25 mouse cellular contexts compared by ENCODE assay signal in the genomic region with DNA sequence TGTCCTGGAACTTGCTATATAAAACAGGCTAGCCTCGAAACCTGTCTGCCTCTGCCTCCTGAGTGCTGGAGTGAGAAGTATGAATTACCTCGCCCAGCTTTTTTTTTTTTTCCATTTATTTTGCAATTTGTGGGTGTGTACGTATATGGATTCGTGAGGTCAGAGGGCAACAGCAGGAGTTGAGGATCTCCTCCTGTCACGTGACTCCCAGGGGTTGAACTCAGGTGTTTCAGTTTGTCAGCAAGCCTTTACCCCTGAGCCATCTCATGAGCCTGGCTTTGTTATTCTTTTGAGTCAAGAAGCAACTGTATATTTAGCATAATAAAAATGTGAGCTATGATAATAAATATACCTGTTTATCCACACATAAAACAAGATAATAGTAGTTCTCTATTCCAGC. TPM values are rescaled to one million over a fixed set of nuclear protein-coding genes. Genes with fewer than 3 reads are reported as not detected.
DNase-seq lines count a peak whose midpoint lies in the region; TF ChIP-seq lines count a peak whose summit lies in the region.
"Had no signal": no experiment of that assay in that cellular context is flagged by ENCODE, and none has a peak within 500 bp of the region (broad histone marks: within the 10 kb centered on the region; RNA-seq: fewer than 3 reads in every experiment).

No protein-coding gene starts in this region.

- no peak overlapping the region for H3K27ac ChIP-seq in liver, adult 2 months (replicated peaks; ENCODE audit: insufficient read depth, low read depth, low read length)
- H3K27ac ChIP-seq in ES-E14 (ENCODE audit: insufficient read depth, low read depth, low read length, poor library complexity, severe bottlenecking): no peak overlapping the region
- H3K27ac ChIP-seq: embryonic facial prominence, embryonic 13.5 days; embryonic facial prominence, embryonic 15.5 days; forebrain, embryonic 10.5 days; forebrain, embryonic 12.5 days had no signal

- in situ Hi-C loops in ES-E14 (cut with MboI; ENCODE audit: low sequenced_read_pairs in 2 of 2, unreplicated experiment in 2 of 2): no loop called here

- no peaks in the 10 kb centered on the region for H3K36me3 ChIP-seq in liver, adult 2 months (ENCODE audit: control insufficient read depth, insufficient read depth, low read length)
- no peaks in the 10 kb centered on the region for H3K36me3 ChIP-seq in ES-E14 (ENCODE audit: control insufficient read depth, insufficient read depth, low read length, poor library complexity, severe bottlenecking)
- H3K36me3 ChIP-seq: embryonic facial prominence, embryonic 15.5 days had no signal

- no peak overlapping the region for H3K9ac ChIP-seq in liver, adult 2 months (ENCODE audit: low read depth, low read length)
- no peak overlapping the region for H3K9ac ChIP-seq in ES-E14 (ENCODE audit: insufficient read depth, low read depth, low read length, poor library complexity, severe bottlenecking)
- H3K9ac ChIP-seq: embryonic facial prominence, embryonic 13.5 days; embryonic facial prominence, embryonic 15.5 days; forebrain, embryonic 12.5 days had no signal

- TF ChIP-seq POLR2A in liver, adult 2 months (IDR thresholded peaks at IDR 0.05; ENCODE audit: extremely low read depth, insufficient read depth, low read length): no peak

- H3K79me2 ChIP-seq in liver, adult 2 months (ENCODE audit: control insufficient read depth, insufficient read depth, low read length): no peaks in the 10 kb centered on the region; the same call in 1 of the 2 replicates

- intact Hi-C loops in heart, postnatal 14 days (cut with DNase I): no loop called here

- H3K9me3 ChIP-seq in ES-E14 (ENCODE audit: control insufficient read depth, insufficient read depth, low read depth, low read length): no peaks in the 10 kb centered on the region
- H3K9me3 ChIP-seq: embryonic facial prominence, embryonic 13.5 days; embryonic facial prominence, embryonic 15.5 days; forebrain, embryonic 10.5 days; forebrain, embryonic 12.5 days had no signal

- no peak overlapping the region for H3K4me3 ChIP-seq in liver, adult 2 months (ENCODE audit: insufficient read depth, low read depth, low read length)
- H3K4me3 ChIP-seq in ES-E14 (ENCODE audit: insufficient read depth in 1 of 2, low read depth in 1 of 2, low read length in 2 of 2, poor library complexity in 1 of 2, severe bottlenecking in 1 of 2): no peak overlapping the region
- H3K4me3 ChIP-seq: embryonic facial prominence, embryonic 13.5 days; embryonic facial prominence, embryonic 15.5 days; erythroblast, embryonic 14.5 days; forebrain, embryonic 10.5 days; forebrain, embryonic 12.5 days had no signal

- peak; percentile 68 for DNase-seq in heart, adult 11 months
- no peak for DNase-seq in heart, postnatal 14 days
- DNase-seq in liver, adult 2 months (ENCODE audit: extremely low read depth, low read depth, low spot score): peak; percentile 61
- DNase-seq in liver (no peak), ES-E14 (ENCODE audit: low read depth, low spot score) (no peak), ZHBTc4 (ENCODE audit: low read depth, low spot score) (peak; percentile 25)
- DNase-seq in embryo, embryonic 10.5 days (ENCODE audit: low spot score): no peak
- no peak for DNase-seq in adrenal gland, postnatal 25 days
- DNase-seq: adrenal gland, adult 2 months; adrenal gland, postnatal 10 days; adrenal gland, postnatal 36 days; B cell, adult 2 months; cerebellum, adult 11-12 months; cerebellum, adult 2 months; cerebellum, adult 9-10 months; cerebellum, postnatal 10 days; cerebellum, postnatal 25 days; embryo, embryonic 11 days had no signal

- TF ChIP-seq CTCF in liver, adult 2 months (IDR thresholded peaks at IDR 0.05; ENCODE audit: low read depth, low read length): no peak

- H3K4me1 ChIP-seq in liver, adult 2 months (ENCODE audit: control insufficient read depth, insufficient read depth, low read length): no peaks in the 10 kb centered on the region
- H3K4me1 ChIP-seq in ES-E14 (ENCODE audit: control insufficient read depth in 2 of 2, insufficient read depth in 2 of 2, low read length in 2 of 2, poor library complexity in 1 of 2): peaks cover 2 to 4% of the 10 kb centered on the region in 2 experiments; a peak in 3 of 4 replicates
- H3K4me1 ChIP-seq: embryonic facial prominence, embryonic 13.5 days; embryonic facial prominence, embryonic 15.5 days had no signal

- WGBS in liver, adult 2 months: 38% methylated on average over 5 of the region's 5 CpGs

- no peaks in the 10 kb centered on the region for H3K27me3 ChIP-seq in liver, adult 2 months (ENCODE audit: control insufficient read depth, insufficient read depth, low read length)
- H3K27me3 ChIP-seq: CH12.LX; embryonic facial prominence, embryonic 13.5 days; embryonic facial prominence, embryonic 15.5 days; forebrain, embryonic 12.5 days had no signal

TF ChIP-seq in ES-E14, 5 proteins besides CTCF, POLR2A, EP300 and RAD21:
- no peak for TF ChIP-seq ZC3H11A (IDR thresholded peaks at IDR 0.05; ENCODE audit: borderline replicate concordance, low read depth, low read length)
- TF ChIP-seq ZNF384 (IDR thresholded peaks at IDR 0.05; ENCODE audit: low read depth, low read length): 0 out of 2 replicates have a peak, but pooled peaks have one; percentile 6

RNA-seq across cellular contexts. Expression of a gene that starts 25.2 kb away (rescaled TPM):
- 1 to 10 TPM; 4.4 to 4.5 TPM for total RNA-seq in heart, postnatal 14 days (2021)
- total RNA-seq in liver, adult 2 months (2014; rRNA removed): 1.2 and 2.1 TPM in 2 replicates
- 2.2 TPM in 2 replicates for polyA plus RNA-seq in liver, adult 2 months (2012; rRNA removed)
- 10.0 and 15.5 TPM in 2 replicates for total RNA-seq in ES-E14 (2012; rRNA removed)
- total RNA-seq in adrenal gland, postnatal 25 days (2021): 8.8 and 9.3 TPM in 2 replicates

RNA-seq across cellular contexts. Expression of a gene that starts 32.5 kb away (rescaled TPM):
- total RNA-seq in heart, postnatal 14 days (2021): 100 to 1,000 TPM; 129 TPM
- total RNA-seq in liver, adult 2 months (2014; rRNA removed): 30.6 and 37.5 TPM in 2 replicates
- 97.6 and 101 TPM in 2 replicates for polyA plus RNA-seq in liver, adult 2 months (2012; rRNA removed)
- 54.7 and 55.8 TPM in 2 replicates for total RNA-seq in ES-E14 (2012; rRNA removed)
- 213 and 228 TPM in 2 replicates for total RNA-seq in adrenal gland, postnatal 25 days (2021)

RNA-seq across cellular contexts. Expression of a gene that starts 33.1 kb away (rescaled TPM):
- 1 to 10 TPM; 3.3 to 5.4 TPM for total RNA-seq in heart, postnatal 14 days (2021)
- 1.7 and 1.9 TPM in 2 replicates for total RNA-seq in liver, adult 2 months (2014; rRNA removed)
- polyA plus RNA-seq in liver, adult 2 months (2012; rRNA removed): 6.5 and 7.1 TPM in 2 replicates
- 8.4 and 15.9 TPM in 2 replicates for total RNA-seq in ES-E14 (2012; rRNA removed)
- total RNA-seq in adrenal gland, postnatal 25 days (2021): 4.3 and 8.0 TPM in 2 replicates

RNA-seq across cellular contexts. Expression of a gene that starts 38.6 kb away (rescaled TPM):
- total RNA-seq in heart, postnatal 14 days (2021): under 1 TPM; 0.74 to 0.78 TPM
- total RNA-seq in liver, adult 2 months (2014; rRNA removed): 0.09 and 0.27 TPM in 2 replicates
- 0.36 and 0.46 TPM in 2 replicates for polyA plus RNA-seq in liver, adult 2 months (2012; rRNA removed)
- 0.36 and 0.37 TPM in 2 replicates for total RNA-seq in ES-E14 (2012; rRNA removed)
- 0.91 TPM in 1 of 2 replicates, not detected in the other for total RNA-seq in adrenal gland, postnatal 25 days (2021)
- polyA plus RNA-seq: CD4-positive, CD25-positive, alpha-beta regulatory T cell, adult 4 months; erythroblast, embryonic 14.5 days had no signal

RNA-seq across cellular contexts. Expression of a gene that starts 38.8 kb away (rescaled TPM):
- total RNA-seq in heart, postnatal 14 days (2021): 1 to 10 TPM; 3.8 to 5.4 TPM
- 1.9 and 2.0 TPM in 2 replicates for total RNA-seq in liver, adult 2 months (2014; rRNA removed)
- 7.9 and 9.9 TPM in 2 replicates for polyA plus RNA-seq in liver, adult 2 months (2012; rRNA removed)
- 0.71 and 1.7 TPM in 2 replicates for total RNA-seq in ES-E14 (2012; rRNA removed)
- 1.7 and 4.3 TPM in 2 replicates for total RNA-seq in adrenal gland, postnatal 25 days (2021)
- polyA plus RNA-seq: CD4-positive, CD25-positive, alpha-beta regulatory T cell, adult 4 months had no signal

Comparison
In these comparisons a context has a peak if more than half of its experiments do, and no peak if none do; other contexts are left out.
1. DNase-seq: peak in heart, adult 11 months (single experiment), liver, adult 2 months (single experiment) and ZHBTc4 (single experiment); none in heart, postnatal 14 days (0 of 2), liver (single experiment), ES-E14 (single experiment), embryo, embryonic 10.5 days (single experiment) and adrenal gland, postnatal 25 days (single experiment).